Mouse (Mus musculus): ENCODE measurements around the gene Myo1e.

Myo1e gene

GRCm38 (mm10) chr9:70379502-70380467 lies 172.6 kb downstream of the Myo1e start:
- peak; percentile 9 for DNase-seq

GRCm38 (mm10) chr9:70382091-70382490 lies 174.9 kb downstream of the Myo1e start:
- no peak for DNase-seq

GRCm38 (mm10) chr9:70383750-70384149 lies 176.6 kb downstream of the Myo1e start:
- DNase-seq, result no peak

- DNase-seq, result no peak
Measured at GRCm38 (mm10) chr9:70384494-70384893, 177.3 kb downstream of the Myo1e start.

- no peak for DNase-seq
Measured at GRCm38 (mm10) chr9:70384958-70385728, 178.0 kb downstream of the Myo1e start.

- DNase-seq, result no peak
Measured at GRCm38 (mm10) chr9:70387410-70388119, 180.4 kb downstream of the Myo1e start.

- no peak for DNase-seq
Measured at GRCm38 (mm10) chr9:70389548-70389947, 182.4 kb downstream of the Myo1e start.

GRCm38 (mm10) chr9:70391042-70391441 lies 183.9 kb downstream of the Myo1e start:
- DNase-seq, result no peak

- DNase-seq, result no peak
Measured at GRCm38 (mm10) chr9:70391660-70392562, 184.8 kb downstream of the Myo1e start.

- peak; percentile 44 for DNase-seq
Measured at GRCm38 (mm10) chr9:70392563-70392907, 185.4 kb downstream of the Myo1e start.

- peak; percentile 21 for DNase-seq
Measured at GRCm38 (mm10) chr9:70395617-70396016, 188.5 kb downstream of the Myo1e start.

GRCm38 (mm10) chr9:70396083-70396482 lies 188.9 kb downstream of the Myo1e start:
- no peak for DNase-seq

- no peak for DNase-seq
Measured at GRCm38 (mm10) chr9:70401937-70402539, 194.9 kb downstream of the Myo1e start.

- DNase-seq, result no peak
Measured at GRCm38 (mm10) chr9:70406596-70406995, 199.4 kb downstream of the Myo1e start.

GRCm38 (mm10) chr9:70408791-70409190 lies 201.6 kb downstream of the Myo1e start:
- peak; percentile 54 for DNase-seq

- no peak for DNase-seq
Measured at GRCm38 (mm10) chr9:70409743-70410142, 202.6 kb downstream of the Myo1e start.

GRCm38 (mm10) chr9:70410668-70411067 lies 203.5 kb downstream of the Myo1e start:
- DNase-seq, result no peak

GRCm38 (mm10) chr9:70413038-70413437 lies 205.9 kb downstream of the Myo1e start:
- DNase-seq, result no peak

- DNase-seq, result no peak
Measured at GRCm38 (mm10) chr9:70416412-70416811, 209.3 kb downstream of the Myo1e start.

- peak; percentile 89 for DNase-seq
Measured at GRCm38 (mm10) chr9:70421257-70422056, 214.3 kb downstream of the Myo1e start, which contains the start of gene Ccnb2. Ccnb2 (minus strand) TSS chr9:70421547.

- DNase-seq, result no peak
Measured at GRCm38 (mm10) chr9:70422661-70423060, 215.5 kb downstream of the Myo1e start.

Data from kidney, adult 9 months (tissue).